Mouse (Mus musculus): ENCODE results near the gene Myo1d. TPM values are rescaled to one million over a fixed set of nuclear protein-coding genes. Genes with fewer than 3 reads are reported as not detected.

Myo1d gene
- polyA plus RNA-seq, 1 experiment from 2014 or later = 68.2 TPM

GRCm38 (mm10) chr11:80712201-80712600 is 67.6 kb downstream of the Myo1d start:
- Histone ChIP-seq H3K27ac (no peak overlapping the region), H3K36me3 (no peaks in the 10 kb centered on the region), H3K27me3 (replicated peaks) (no peaks in the 10 kb centered on the region), H3K4me3 (replicated peaks) (no peak overlapping the region), H3K4me2 (replicated peaks) (no peak overlapping the region), H3K9ac (no peak overlapping the region), H3K4me1 (replicated peaks) (no peaks in the 10 kb centered on the region), H3K9me3 (no peaks in the 10 kb centered on the region)
- ATAC-seq = no peak
- WGBS = 53% methylated on average over 3 of the region's 3 CpGs

GRCm38 (mm10) chr11:80711336-80711735 is 68.5 kb downstream of the Myo1d start:
- Histone ChIP-seq H3K9ac (no peak overlapping the region), H3K27me3 (replicated peaks) (no peaks in the 10 kb centered on the region), H3K4me3 (replicated peaks) (no peak overlapping the region), H3K9me3 (no peaks in the 10 kb centered on the region), H3K4me1 (replicated peaks) (no peaks in the 10 kb centered on the region), H3K27ac (no peak overlapping the region), H3K4me2 (replicated peaks) (no peak overlapping the region), H3K36me3 (no peaks in the 10 kb centered on the region)
- WGBS = 60% methylated on average over 6 of the region's 6 CpGs
- no peak for ATAC-seq

- Histone ChIP-seq H3K4me1 (replicated peaks) (no peaks in the 10 kb centered on the region), H3K27me3 (replicated peaks) (no peaks in the 10 kb centered on the region), H3K27ac (no peak overlapping the region), H3K4me2 (replicated peaks) (no peak overlapping the region), H3K9me3 (no peaks in the 10 kb centered on the region), H3K4me3 (replicated peaks) (no peak overlapping the region), H3K9ac (no peak overlapping the region), H3K36me3 (no peaks in the 10 kb centered on the region)
- ATAC-seq = no peak
- 67% methylated on average over 4 of the region's 4 CpGs for WGBS
Measured at GRCm38 (mm10) chr11:80700611-80701010, 79.2 kb downstream of the Myo1d start.

- Histone ChIP-seq H3K27me3 (replicated peaks) (no peaks in the 10 kb centered on the region), H3K4me2 (replicated peaks) (no peak overlapping the region), H3K36me3 (no peaks in the 10 kb centered on the region), H3K9ac (no peak overlapping the region), H3K27ac (no peak overlapping the region), H3K9me3 (no peaks in the 10 kb centered on the region), H3K4me1 (replicated peaks) (no peaks in the 10 kb centered on the region), H3K4me3 (replicated peaks) (no peak overlapping the region)
- WGBS = 70% methylated on average over 3 of the region's 3 CpGs
- no peak for ATAC-seq
Measured at GRCm38 (mm10) chr11:80698721-80699120, 81.1 kb downstream of the Myo1d start.

GRCm38 (mm10) chr11:80696350-80696749 is 83.5 kb downstream of the Myo1d start:
- Histone ChIP-seq H3K4me3 (replicated peaks) (no peak overlapping the region), H3K27ac (no peak overlapping the region), H3K9ac (no peak overlapping the region), H3K27me3 (replicated peaks) (no peaks in the 10 kb centered on the region), H3K36me3 (no peaks in the 10 kb centered on the region), H3K4me1 (replicated peaks) (no peaks in the 10 kb centered on the region), H3K9me3 (no peaks in the 10 kb centered on the region), H3K4me2 (replicated peaks) (no peak overlapping the region)
- ATAC-seq = no peak
- WGBS = 5% methylated on average over 4 of the region's 4 CpGs

GRCm38 (mm10) chr11:80684603-80685002 is 95.2 kb downstream of the Myo1d start:
- Histone ChIP-seq H3K36me3 (no peaks in the 10 kb centered on the region), H3K4me2 (replicated peaks) (no peak overlapping the region), H3K9me3 (no peaks in the 10 kb centered on the region), H3K4me3 (replicated peaks) (no peak overlapping the region), H3K9ac (no peak overlapping the region), H3K27ac (no peak overlapping the region), H3K27me3 (replicated peaks) (no peaks in the 10 kb centered on the region), H3K4me1 (replicated peaks) (no peaks in the 10 kb centered on the region)
- 83% methylated on average over 5 of the region's 5 CpGs for WGBS
- no peak for ATAC-seq

GRCm38 (mm10) chr11:80682745-80683144 is 97.1 kb downstream of the Myo1d start:
- ATAC-seq = no peak
- Histone ChIP-seq H3K4me2 (replicated peaks) (no peak overlapping the region), H3K36me3 (no peaks in the 10 kb centered on the region), H3K27me3 (replicated peaks) (no peaks in the 10 kb centered on the region), H3K4me1 (replicated peaks) (no peaks in the 10 kb centered on the region), H3K4me3 (replicated peaks) (no peak overlapping the region), H3K27ac (no peak overlapping the region), H3K9ac (no peak overlapping the region), H3K9me3 (no peaks in the 10 kb centered on the region)
- 36% methylated on average over 3 of the region's 3 CpGs for WGBS

- H3K27me3 ChIP-seq (replicated peaks) = no peaks in the 10 kb centered on the region
- H3K4me1 ChIP-seq (replicated peaks) = no peaks in the 10 kb centered on the region
- no peak overlapping the region for H3K27ac ChIP-seq
- no peak overlapping the region for H3K4me3 ChIP-seq (replicated peaks)
- H3K4me2 ChIP-seq (replicated peaks) = no peak overlapping the region
- no peaks in the 10 kb centered on the region for H3K36me3 ChIP-seq
- H3K9me3 ChIP-seq = no peaks in the 10 kb centered on the region
- no peak overlapping the region for H3K9ac ChIP-seq
- 62% methylated on average over 7 of the region's 7 CpGs for WGBS
- no peak for ATAC-seq
Measured at GRCm38 (mm10) chr11:80673013-80673412, 106.8 kb downstream of the Myo1d start.

- no peaks in the 10 kb centered on the region for H3K36me3 ChIP-seq
- no peaks in the 10 kb centered on the region for H3K9me3 ChIP-seq
- H3K4me2 ChIP-seq (replicated peaks) = no peak overlapping the region
- H3K4me1 ChIP-seq (replicated peaks) = no peaks in the 10 kb centered on the region
- WGBS = 36% methylated on average over 1 of the region's 1 CpGs
- no peak overlapping the region for H3K4me3 ChIP-seq (replicated peaks)
- H3K9ac ChIP-seq = no peak overlapping the region
- H3K27ac ChIP-seq = no peak overlapping the region
- no peaks in the 10 kb centered on the region for H3K27me3 ChIP-seq (replicated peaks)
- peak; percentile 62; the same call in 1 of the 2 replicates for ATAC-seq
Measured at GRCm38 (mm10) chr11:80670391-80670790, 109.4 kb downstream of the Myo1d start.

GRCm38 (mm10) chr11:80669934-80670333 is 109.9 kb downstream of the Myo1d start:
- H3K4me2 ChIP-seq (replicated peaks) = no peak overlapping the region
- no peaks in the 10 kb centered on the region for H3K4me1 ChIP-seq (replicated peaks)
- H3K9ac ChIP-seq = no peak overlapping the region
- H3K9me3 ChIP-seq = no peaks in the 10 kb centered on the region
- no peak overlapping the region for H3K27ac ChIP-seq
- H3K4me3 ChIP-seq (replicated peaks) = no peak overlapping the region
- WGBS = 66% methylated on average over 4 of the region's 4 CpGs
- no peak for ATAC-seq
- H3K36me3 ChIP-seq = no peaks in the 10 kb centered on the region
- no peaks in the 10 kb centered on the region for H3K27me3 ChIP-seq (replicated peaks)

- no peak for ATAC-seq
- Histone ChIP-seq H3K4me3 (replicated peaks) (no peak overlapping the region), H3K9me3 (no peaks in the 10 kb centered on the region), H3K4me2 (replicated peaks) (no peak overlapping the region), H3K9ac (no peak overlapping the region), H3K4me1 (replicated peaks) (no peaks in the 10 kb centered on the region), H3K27ac (no peak overlapping the region), H3K27me3 (replicated peaks) (no peaks in the 10 kb centered on the region), H3K36me3 (no peaks in the 10 kb centered on the region)
- 91% methylated on average over 8 of the region's 8 CpGs for WGBS
Measured at GRCm38 (mm10) chr11:80666211-80666610, 113.6 kb downstream of the Myo1d start.

- WGBS = 84% methylated on average over 3 of the region's 3 CpGs
- H3K9me3 ChIP-seq = no peaks in the 10 kb centered on the region
- H3K9ac ChIP-seq = no peak overlapping the region
- no peaks in the 10 kb centered on the region for H3K36me3 ChIP-seq
- no peaks in the 10 kb centered on the region for H3K4me1 ChIP-seq (replicated peaks)
- no peaks in the 10 kb centered on the region for H3K27me3 ChIP-seq (replicated peaks)
- no peak overlapping the region for H3K4me3 ChIP-seq (replicated peaks)
- H3K27ac ChIP-seq = no peak overlapping the region
- no peak overlapping the region for H3K4me2 ChIP-seq (replicated peaks)
- no peak for ATAC-seq
Measured at GRCm38 (mm10) chr11:80664261-80664660, 115.6 kb downstream of the Myo1d start.

- no peaks in the 10 kb centered on the region for H3K36me3 ChIP-seq
- no peaks in the 10 kb centered on the region for H3K27me3 ChIP-seq (replicated peaks)
- H3K4me1 ChIP-seq (replicated peaks) = no peaks in the 10 kb centered on the region
- WGBS = 87% methylated on average over 5 of the region's 5 CpGs
- H3K9ac ChIP-seq = no peak overlapping the region
- no peak for ATAC-seq
- no peak overlapping the region for H3K4me2 ChIP-seq (replicated peaks)
- no peak overlapping the region for H3K27ac ChIP-seq
- no peak overlapping the region for H3K4me3 ChIP-seq (replicated peaks)
- no peaks in the 10 kb centered on the region for H3K9me3 ChIP-seq
Measured at GRCm38 (mm10) chr11:80645111-80645510, 134.7 kb downstream of the Myo1d start.
